Mouse (Mus musculus) cerebellum, adult 2 months (tissue): ENCODE data around the gene Atxn2l.

Experiments
- CTCF ChIP-seq: fragments of 200-500 bp; IDR thresholded peaks from 2 replicates; pipeline ENCODE4 v1.5.1; 2011; ENCODE audit warnings: low read depth, mild to moderate bottlenecking, control low read depth, low read length, moderate library complexity, borderline replicate concordance; ENCODE audit not compliant: insufficient read depth
- POLR2A ChIP-seq: fragments of 200-500 bp; IDR thresholded peaks from 2 replicates; pipeline ENCODE4 v1.6.1; 2011; ENCODE audit warnings: low read length, control low read depth, borderline replicate concordance; ENCODE audit not compliant: insufficient read depth

DNA sequence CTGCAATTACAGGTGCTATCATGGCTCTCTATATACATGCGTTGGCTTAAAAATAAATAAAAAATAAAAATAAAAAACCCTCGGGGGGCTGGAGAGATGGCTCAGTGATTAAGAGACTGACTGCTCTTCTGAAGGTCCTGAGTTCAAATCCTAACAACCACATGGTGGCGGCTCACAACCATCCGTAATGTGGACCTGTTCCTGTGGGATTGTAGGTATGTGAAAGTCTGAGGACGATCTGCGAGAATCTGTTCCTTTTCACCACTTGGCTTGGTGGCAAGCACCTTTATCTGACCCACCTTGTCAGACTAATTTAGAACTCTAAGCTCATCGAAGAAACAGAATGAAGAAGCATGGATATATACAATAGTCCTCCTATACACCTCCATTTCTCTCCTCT, 3.8 kb downstream of the Atxn2l start:
- no peak for TF ChIP-seq CTCF
- TF ChIP-seq POLR2A, result no peak
